Mouse (Mus musculus): ENCODE data around the gene Barhl2. TPM values are rescaled to one million over a fixed set of nuclear protein-coding genes. Genes with fewer than 3 reads are reported as not detected.

Gene Barhl2
- not detected for total RNA-seq (2021)
- long read RNA-seq, experiment 1 = 0 reads
- long read RNA-seq, experiment 2 = 0 reads

DNA sequence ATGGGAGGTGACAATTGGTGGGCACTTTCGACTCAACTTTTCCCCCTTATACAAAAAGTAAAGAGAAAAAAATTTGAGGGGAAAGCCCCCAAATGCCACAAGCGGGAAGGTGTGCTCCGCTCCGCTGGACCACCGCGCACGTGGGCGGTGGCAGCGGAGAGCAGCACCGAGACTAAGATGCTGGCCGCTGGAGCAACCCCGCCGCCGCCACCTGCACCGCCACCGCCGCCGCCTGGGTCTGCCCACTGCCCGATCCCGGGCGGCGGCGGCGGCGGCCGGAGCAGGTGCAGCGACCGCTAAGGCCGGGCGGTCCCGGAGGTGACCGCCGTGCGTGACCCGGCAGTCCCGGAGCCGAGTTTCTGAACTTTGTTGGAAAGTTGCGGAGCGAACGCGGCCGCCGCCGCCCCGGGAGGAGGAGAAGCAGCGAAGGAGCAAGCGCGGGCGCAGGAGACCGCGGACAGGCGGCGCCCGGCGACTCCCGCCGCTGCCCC, at the start of gene Barhl2:
Gene Barhl2, minus strand, starts transcription at position 181 of the 491 bp plus-strand sequence.
- intact Hi-C loops (cut with DNase I; ENCODE audit: low total_unique reads) = no loop called here
- DNase-seq = no peak

DNA sequence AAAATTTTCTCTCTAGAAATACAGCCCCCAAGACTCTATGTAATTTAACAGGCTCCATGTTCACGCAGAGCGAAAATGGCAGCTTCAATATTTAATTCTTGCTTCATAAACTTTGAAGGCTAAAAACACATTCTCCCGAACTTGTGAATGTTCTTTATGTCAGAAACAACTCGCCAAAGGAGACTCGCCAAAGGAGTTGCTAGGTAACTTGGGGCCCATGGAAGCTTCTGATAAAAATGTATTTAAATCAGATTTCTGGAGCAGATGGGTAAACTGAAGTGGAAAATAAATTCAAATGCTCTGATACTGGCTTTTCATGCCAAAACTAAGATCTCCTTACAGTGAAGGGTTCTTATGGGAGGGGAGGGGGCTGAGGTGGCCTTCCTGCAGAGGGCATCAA, 48.1 kb upstream of the Barhl2 start:
- DNase-seq = no peak
- intact Hi-C loops (cut with DNase I; ENCODE audit: low total_unique reads) = no loop called here

DNA sequence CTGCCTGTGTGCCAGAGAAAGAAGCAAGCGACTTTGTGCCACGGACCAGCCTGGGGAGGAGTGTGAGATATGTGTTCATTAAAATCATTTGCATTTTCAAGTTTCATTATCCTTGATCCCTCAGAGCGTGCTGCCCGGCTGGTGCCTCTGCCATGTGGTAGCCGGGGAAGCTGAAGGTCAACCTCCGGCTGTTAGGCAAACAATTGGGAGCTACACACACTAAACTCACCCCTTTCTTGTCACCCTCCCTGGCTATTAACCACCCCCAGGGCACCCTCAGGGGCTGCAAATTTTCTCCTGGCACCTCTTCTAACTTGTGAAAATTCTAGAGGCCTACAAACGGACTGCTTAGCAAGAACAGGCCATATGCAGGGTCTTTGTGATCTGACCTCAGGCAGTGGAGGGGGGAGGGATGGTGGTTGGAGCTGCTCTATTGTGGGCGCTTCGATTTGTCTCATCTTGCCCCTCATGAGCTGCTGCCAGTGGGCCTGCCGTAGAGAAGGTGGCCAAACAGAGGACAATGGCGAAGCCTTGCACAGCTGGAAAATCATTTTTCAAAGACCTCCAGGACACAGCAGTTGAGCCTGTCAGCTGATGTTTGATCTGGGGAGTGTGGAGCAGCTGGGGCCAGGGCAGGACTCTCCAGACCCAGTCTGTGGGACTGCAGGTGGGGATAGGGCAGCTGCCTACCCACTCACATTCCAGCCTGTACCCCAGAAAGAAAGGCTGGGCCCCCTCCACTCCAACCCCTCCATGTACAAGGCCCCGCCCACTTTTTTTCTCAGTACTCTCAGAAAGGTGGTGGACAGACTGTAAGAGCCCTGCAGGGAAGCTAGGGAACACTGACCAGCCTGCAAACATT, 44.9 kb upstream of the Barhl2 start:
- DNase-seq = no peak
- intact Hi-C loops (cut with DNase I; ENCODE audit: low total_unique reads) = no loop called here

DNA sequence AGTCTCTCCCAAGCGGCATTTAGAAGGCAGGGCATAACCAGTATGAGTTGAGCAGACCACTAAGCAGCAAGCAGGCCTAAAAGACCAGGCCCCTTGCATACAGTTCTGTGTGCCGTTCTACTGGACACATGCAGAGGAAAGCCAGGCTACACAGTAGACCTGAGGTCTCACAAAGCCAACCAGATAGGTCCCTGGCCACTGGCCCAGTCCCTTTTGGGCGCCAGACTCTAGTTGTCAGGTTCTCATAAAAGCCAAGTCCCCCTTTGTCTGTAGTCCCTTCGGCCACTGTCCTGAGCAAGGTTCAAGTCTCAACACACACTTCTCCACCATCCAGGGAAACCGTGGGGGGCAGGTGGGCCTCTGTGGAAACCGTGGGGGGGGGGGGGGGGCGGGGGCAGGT, 44.3 kb upstream of the Barhl2 start:
- no peak for DNase-seq
- intact Hi-C loops (cut with DNase I; ENCODE audit: low total_unique reads) = no loop called here

DNA sequence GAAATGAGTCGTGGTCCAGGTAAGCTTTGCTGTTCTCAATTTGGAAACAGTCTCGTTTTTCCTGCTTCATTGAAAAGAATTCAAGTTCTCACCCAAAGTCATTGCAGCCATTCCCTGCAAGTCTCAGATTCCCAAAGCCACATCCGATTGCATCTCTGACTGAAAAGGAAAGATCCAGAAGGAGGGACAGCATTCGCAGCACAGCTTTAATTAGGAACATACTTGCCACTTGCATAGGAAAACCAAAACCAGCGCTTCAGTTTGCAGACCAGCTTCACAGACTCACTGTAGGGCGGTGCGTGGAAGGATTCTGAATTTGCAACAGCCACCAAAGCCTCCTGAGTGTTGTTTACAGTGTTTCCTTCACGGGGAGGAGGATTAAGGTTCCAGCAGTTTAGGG, 33.8 kb upstream of the Barhl2 start:
- intact Hi-C loops (cut with DNase I; ENCODE audit: low total_unique reads) = no loop called here
- no peak for DNase-seq

DNA sequence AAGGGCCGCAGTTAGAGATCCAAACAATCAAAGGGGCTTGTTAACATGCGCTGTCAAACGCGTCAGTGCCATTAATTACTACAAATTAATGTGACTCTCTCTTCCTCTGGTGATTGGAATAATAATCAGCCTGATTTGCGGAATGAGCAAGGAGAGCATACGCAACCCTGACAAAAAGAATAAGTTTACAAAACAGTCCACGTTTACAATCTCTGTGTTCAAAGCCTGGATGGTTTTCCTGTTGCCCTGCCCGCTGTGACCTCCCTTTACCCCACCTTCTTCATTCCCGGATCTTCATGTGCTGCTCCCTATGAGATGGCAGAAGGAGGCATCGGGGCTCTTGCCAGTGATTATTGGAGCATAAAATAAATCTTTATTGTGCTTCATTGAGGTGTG, 14.1 kb upstream of the Barhl2 start:
- intact Hi-C loops (cut with DNase I; ENCODE audit: low total_unique reads) = no loop called here
- DNase-seq = no peak

DNA sequence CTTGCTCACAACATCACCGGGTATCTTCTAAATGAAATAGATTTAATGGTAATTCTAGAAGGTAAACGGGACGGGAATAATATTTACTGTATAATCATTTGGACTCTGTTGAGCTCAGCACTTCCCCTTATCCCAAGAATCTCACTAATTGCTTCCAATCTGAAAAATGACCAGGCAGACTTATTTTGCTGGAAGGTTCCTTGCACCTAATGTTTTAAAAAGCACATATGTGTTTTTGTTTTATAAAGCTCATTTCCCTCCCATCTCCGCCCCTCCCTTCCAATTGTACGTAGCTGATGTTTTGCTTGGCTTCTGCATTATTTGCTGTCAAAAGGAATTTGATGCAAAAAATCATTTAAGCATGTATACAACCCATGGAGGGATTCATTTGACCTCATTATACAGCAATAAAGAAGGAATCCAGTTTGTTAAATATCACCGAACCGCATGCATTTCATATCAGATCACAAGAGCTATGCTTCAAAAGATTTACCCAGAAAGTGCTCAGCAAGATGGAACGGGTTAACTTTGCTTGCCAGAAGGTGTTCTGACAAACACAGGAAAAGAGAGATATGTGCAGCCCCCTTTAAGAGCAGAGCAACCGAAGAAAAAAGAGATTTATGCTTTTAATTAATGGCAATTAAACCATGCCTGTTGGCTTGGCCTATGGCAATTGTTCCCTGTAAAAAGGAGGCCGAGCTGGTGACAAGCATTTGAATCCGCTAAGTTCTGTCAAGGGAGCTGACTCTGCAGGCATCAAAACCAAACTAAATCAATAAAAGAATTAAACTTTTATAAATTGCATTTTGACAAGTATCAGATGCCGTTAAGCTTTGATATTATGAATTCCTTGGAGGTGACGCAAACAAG, 13.5 kb upstream of the Barhl2 start:
- intact Hi-C loops (cut with DNase I; ENCODE audit: low total_unique reads) = no loop called here
- no peak for DNase-seq

DNA sequence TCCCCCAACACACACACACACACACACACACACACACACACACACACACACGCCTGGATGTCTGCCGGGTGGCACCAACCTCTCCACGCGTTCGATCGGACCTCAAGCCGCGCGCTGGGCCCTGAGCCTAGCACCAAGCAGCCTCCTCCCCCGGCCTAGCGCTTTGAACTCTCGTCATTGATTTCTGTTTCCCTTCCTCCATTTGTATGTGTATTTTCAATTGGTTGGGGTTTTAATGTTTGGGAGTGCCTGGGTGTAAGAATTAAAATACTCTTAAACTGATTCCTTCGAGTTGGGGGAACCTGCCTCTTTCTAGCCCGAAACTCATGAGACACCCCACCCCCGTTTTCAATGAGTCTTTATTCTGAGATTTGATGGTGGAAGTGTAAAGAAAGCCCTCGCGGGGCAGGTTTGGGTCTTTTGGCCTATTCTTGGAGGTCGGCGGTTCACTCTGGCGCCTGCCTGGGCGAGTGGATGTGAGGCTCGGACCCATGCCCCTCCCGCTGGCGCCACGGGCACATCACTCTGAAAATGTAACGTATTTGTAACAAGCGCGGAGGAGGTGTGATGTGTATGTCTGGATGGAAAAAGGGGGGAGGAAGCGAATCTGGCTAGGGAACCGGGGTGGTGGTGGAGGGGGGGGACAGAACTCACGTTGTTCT, 7.3 kb upstream of the Barhl2 start:
- no peak for DNase-seq
- intact Hi-C loops (cut with DNase I; ENCODE audit: low total_unique reads) = loop anchor here (5.0 to 10.0 kb wide), 2 partner anchors 180 to 332 kb away; no protein-coding TSS in a partner anchor

DNA sequence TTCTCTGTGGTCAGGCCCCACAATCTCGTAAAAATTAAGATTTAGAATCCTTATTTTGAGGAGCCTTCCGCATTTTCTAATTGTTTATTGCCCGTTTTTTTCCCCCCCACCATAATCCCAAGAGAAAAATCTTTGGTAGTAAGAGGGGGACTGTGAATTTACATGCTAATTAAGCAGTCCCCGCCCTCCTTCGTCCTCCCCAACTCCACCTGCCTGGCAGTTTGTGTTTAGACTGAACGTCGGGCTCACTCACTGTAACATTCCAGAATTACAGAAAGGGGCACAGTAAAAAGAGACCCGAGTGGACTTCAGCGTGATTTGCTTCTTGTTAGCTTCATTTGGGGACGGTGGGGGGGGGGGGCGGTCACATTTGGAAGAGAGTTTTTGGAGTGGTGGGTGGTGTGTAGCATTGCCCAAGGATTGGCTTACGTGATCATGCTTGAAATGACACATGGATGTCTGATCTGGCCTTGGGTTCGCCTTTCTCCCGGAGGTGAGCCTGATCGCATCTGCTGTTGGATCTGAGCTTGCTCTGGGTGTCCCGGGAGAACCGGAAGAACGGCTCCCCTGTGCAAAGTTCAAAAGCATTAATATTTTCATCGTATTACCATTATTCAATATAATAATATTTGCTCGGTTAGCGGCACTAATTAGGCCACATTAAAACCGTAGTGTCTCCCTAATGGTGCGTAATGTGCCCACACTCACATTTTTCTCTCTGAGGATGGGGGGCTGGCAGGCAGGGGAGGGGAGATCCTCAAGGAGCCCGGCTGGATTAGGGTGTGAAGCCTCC, 6.6 kb upstream of the Barhl2 start:
- DNase-seq = no peak
- intact Hi-C loops (cut with DNase I; ENCODE audit: low total_unique reads) = loop anchor here (5.0 to 10.0 kb wide), 2 partner anchors 180 to 333 kb away; no protein-coding TSS in a partner anchor

DNA sequence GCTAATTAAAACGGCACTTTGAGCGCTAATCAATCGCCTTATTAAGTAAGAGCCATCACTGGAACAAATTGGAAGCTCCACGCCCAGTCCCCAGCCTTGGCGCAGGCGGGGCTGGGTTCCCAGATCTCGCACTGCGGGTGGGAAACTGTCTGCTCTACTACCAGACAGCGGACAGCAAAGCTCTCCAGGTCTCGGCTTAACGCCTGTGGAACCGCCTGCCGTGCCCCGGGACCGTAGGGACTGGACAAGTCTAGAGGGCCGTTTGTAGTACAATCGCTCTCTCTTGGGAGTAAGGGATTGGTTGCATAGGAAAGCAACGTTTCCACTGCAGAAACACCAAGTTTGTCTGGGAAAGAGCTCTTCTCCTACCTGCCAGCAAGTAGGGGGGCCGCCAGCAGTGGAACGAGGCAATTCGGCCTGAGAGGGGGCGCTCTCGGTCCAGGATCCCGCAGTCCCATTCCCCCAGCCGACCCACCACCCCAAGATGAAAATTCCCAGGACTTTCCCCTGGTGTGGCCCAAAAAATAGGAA, 5.8 kb upstream of the Barhl2 start:
- DNase-seq = no peak
- intact Hi-C loops (cut with DNase I; ENCODE audit: low total_unique reads) = loop anchor here (10.0 kb wide), 1 partner anchor 181 kb away; no protein-coding TSS in a partner anchor

DNA sequence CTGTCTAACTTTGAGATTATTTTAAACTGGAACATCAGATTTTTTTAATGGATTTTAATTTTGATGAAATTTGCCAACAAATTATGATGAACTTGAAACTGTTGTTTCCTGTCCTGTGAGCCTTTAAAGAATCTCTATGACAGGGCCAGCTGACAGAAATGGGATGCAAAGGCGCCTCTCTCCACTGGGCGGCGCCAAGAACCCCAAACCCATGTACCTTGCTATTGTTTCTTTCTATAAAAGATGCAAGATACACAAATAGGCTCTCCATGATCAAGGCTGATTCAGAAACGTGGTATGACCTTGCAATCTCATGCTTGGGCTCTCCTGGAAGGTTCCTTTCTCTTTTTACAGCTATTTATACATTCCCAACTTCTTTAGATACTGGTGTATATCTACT, 3.9 kb upstream of the Barhl2 start:
- intact Hi-C loops (cut with DNase I; ENCODE audit: low total_unique reads) = loop anchor here (10.0 kb wide), 1 partner anchor 183 kb away; no protein-coding TSS in a partner anchor
- peak; percentile 12 for DNase-seq

DNA sequence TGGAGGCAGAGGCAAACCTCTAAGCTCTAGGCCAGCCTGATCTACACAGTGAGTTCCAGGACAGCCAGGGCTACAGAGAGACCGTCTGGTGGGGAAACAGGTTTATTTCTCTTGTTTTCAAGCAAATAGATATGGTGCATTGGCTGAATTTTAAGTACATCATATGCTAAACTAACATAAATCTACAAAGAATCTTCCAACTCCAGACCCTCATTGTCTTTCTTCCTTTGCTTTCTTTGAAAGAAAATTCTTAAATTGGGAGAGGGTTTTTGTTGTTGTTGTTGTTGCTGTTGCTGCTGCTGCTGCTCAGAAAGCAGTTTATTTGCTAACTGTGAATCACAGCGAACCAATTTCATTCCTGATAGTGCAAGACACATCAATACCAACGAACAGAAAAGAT, 3.5 kb upstream of the Barhl2 start:
- no peak for DNase-seq
- intact Hi-C loops (cut with DNase I; ENCODE audit: low total_unique reads) = loop anchor here (10.0 kb wide), 1 partner anchor 183 kb away; no protein-coding TSS in a partner anchor

DNA sequence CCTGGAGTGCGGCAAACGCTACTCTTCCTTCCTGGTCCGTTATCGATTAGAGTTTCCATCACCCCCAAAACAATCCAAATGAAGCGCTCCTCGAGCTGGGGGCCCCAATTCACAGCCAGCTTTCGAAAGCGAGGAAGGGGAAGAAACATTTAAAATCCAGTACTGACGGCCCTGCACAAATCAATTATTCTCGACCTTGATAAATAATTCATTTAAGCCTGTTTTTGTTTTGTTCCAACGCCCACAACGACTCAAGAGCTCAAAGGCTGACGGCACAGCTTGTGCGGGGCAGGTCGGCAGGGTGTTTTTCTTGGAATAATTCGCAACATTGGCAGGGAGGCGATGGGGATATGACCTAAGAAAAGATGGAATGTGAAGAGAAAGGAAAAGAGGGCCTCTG, 2.6 kb upstream of the Barhl2 start:
- intact Hi-C loops (cut with DNase I; ENCODE audit: low total_unique reads) = loop anchor here (10.0 kb wide), 1 partner anchor 184 kb away; no protein-coding TSS in a partner anchor

DNA sequence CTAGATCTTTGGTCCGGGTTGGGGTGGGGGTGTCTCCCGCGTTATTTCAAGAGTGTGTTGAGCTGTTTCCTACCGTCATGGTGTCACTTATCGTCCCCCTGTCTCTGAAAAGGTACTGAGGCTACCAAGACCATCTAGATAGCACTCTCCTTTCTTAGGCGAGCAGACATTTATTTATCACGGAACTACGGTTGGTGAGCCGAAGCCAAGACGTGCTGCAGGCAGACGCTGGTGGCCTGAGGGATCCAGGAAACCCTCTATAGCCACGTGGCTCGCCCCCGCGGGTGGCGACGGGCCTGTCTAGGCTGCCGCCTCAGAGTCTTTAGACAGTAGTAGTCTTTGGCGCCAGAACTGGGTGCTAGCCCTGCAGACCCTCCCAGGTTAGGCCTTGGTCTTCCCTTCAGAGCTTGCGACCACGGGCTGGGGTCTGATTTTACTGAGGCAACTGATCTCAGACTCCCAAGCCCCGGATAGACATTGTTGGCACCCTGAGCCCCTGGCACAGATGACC, 2.1 kb upstream of the Barhl2 start:
- no peak for DNase-seq
- intact Hi-C loops (cut with DNase I; ENCODE audit: low total_unique reads) = loop anchor here (10.0 kb wide), 1 partner anchor 185 kb away; no protein-coding TSS in a partner anchor

More for the DNA sequence above, 2.6 kb upstream of the Barhl2 start:
- no peak for DNase-seq

DNA sequence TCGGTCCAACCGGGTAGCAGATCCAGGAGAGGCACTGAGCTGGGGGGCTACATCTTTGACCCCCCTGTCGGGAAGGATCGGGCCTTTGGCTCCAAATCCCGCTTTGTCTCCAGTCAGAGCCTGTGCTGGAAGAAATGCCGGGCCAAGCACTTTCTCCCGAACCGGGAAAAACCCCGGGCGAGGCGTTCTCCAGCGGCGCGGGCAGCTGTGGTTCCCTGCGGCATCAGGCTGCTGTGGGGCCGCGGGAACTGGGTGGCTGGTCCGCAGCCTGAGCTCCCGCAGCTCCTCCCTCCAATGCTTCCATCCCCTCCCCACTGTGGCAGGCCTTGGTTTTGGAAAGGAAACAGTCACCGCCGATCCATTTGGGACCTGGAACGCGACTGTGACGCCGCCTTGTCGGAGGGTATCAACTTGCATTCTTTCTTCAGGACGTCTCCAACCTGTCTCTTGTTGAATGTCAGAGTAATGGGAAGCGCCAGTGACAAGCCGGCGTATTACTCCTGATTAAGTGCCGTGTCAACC, 1.2 kb upstream of the Barhl2 start:
- intact Hi-C loops (cut with DNase I; ENCODE audit: low total_unique reads) = no loop called here
- no peak for DNase-seq

DNA sequence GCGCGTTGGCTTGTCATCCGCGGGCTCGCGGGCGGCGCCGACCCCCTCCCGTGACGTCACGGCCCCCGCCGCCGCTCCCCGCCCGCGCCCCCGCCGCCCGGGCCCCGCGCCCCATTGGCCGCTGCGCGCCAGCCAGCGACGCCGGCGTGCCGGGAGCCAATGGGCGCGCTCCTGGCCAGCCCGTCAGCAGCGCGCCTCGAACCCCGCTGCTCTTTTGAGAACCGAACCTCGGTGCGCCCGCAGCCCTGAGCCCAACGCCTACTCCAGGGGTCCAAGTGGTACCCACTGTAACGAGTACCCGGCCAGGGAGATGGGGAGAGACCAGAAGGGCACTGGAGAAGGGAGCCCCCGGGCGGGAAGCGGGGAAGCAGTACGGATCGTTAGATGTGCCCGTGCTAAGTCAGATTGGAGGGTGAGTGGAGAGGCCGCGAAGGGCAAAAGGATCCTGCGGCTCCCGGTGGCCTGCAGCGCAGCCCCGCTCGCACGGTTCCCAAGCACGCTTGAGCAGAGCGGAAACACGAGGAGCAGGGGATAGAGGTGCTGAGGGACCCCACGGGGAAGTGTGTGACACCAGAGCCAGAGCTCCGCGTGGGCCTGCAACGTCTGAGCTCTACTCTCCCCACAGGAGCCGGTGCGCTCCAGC, 632 bp upstream of the Barhl2 start:
- no peak for DNase-seq
- intact Hi-C loops (cut with DNase I; ENCODE audit: low total_unique reads) = no loop called here

DNA sequence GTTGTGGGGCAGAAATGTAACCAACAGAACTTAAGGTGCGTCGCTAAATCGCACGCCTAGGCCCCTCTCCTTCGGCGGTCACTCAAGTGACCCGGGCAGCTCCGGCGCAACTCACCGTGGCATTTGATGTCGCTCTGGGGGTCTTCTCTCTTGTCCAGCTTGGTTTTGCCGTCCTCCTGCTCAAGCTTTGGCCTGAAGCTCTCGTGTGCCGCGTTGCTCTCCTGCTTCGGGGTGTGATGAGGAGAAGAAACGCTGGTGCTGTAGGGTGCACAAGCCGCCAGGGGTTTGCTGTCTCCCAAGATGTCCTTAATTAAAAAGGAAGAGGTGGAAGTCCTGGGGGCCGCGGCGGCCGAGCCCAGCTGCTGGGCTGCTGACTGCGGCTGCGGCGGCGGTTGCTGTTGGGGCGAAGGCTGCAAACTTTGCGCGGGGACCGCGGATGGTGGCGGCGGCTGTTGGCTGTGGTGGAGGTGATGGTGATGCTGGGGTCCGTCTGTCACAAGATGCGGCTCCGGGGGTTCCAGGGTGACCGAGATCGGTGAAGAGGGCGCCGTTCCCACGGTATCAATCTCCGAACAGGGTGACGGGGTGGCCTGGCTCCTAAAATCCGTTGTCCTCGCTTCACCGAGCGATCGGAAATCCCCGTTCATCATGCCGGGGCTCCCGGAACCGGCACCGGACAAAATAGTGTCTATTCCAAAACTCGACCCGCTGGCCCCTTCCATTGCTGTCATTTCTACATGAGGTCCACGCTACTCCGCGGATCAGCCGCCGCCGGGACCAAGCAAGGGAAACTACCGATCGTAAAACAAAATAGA, 648 bp downstream of the Barhl2 start:
- intact Hi-C loops (cut with DNase I; ENCODE audit: low total_unique reads) = no loop called here
- no peak for DNase-seq

Measured in gastrocnemius, postnatal 14 days (tissue).